Mouse (Mus musculus): ENCODE results near the gene Eef1b2.

GRCm38 (mm10) chr1:63204660-63205394, 28.2 kb downstream of the Eef1b2 start:
- no peak for TF ChIP-seq CTCF (IDR thresholded peaks at IDR 0.05; ENCODE audit: borderline replicate concordance, control insufficient read depth, extremely low read depth, insufficient read depth, low read length, poor library complexity)
- TF ChIP-seq POLR2A (IDR thresholded peaks at IDR 0.05; ENCODE audit: control insufficient read depth, extremely low read depth, insufficient read depth, low read length, poor library complexity): no peak
